Mouse (Mus musculus): ENCODE data around the gene Ubiad1. TPM values are rescaled to one million over a fixed set of nuclear protein-coding genes. Genes with fewer than 3 reads are reported as not detected.

Ubiad1 gene
- polyA plus RNA-seq, 1 experiment from 2014 or later, result 27.1 TPM

- H3K36me3 ChIP-seq (replicated peaks), result no peaks in the 10 kb centered on the region
- H3K27me3 ChIP-seq (ENCODE audit: poor library complexity, severe bottlenecking), result no peaks in the 10 kb centered on the region
- no peaks in the 10 kb centered on the region; the same call in 1 of the 2 replicates for H3K9me3 ChIP-seq
- no peak overlapping the region for H3K4me3 ChIP-seq
- WGBS, result 80% methylated on average over 21 of the region's 21 CpGs
- DNase-seq (ENCODE audit: extremely low spot score, low spot score), result no peak
- H3K27ac ChIP-seq, result peak overlapping the region; percentile 52; the same call in 1 of the 2 replicates
- H3K4me1 ChIP-seq, result peaks cover 40% of the 10 kb centered on the region
Observed at GRCm38 (mm10) chr4:148391714-148392310, 52.8 kb downstream of the Ubiad1 start.

- Histone ChIP-seq H3K36me3 (replicated peaks) (no peaks in the 10 kb centered on the region), H3K4me3 (no peak overlapping the region), H3K4me1 (peaks cover 62% of the 10 kb centered on the region), H3K27me3 (ENCODE audit: poor library complexity, severe bottlenecking) (no peaks in the 10 kb centered on the region), H3K27ac (no peak overlapping the region), H3K9me3 (no peaks in the 10 kb centered on the region; the same call in 1 of the 2 replicates)
- DNase-seq (ENCODE audit: extremely low spot score, low spot score), result no peak
- 84% methylated on average over 7 of the region's 7 CpGs for WGBS
Observed at GRCm38 (mm10) chr4:148389635-148390034, 54.9 kb downstream of the Ubiad1 start.

- WGBS, result 62% methylated on average over 6 of the region's 6 CpGs
- no peak overlapping the region for H3K27ac ChIP-seq
- H3K4me3 ChIP-seq, result no peak overlapping the region
- DNase-seq (ENCODE audit: extremely low spot score, low spot score), result no peak
- H3K4me1 ChIP-seq, result peaks cover 67% of the 10 kb centered on the region
- no peaks in the 10 kb centered on the region for H3K36me3 ChIP-seq (replicated peaks)
- no peaks in the 10 kb centered on the region; the same call in 1 of the 2 replicates for H3K9me3 ChIP-seq
- H3K27me3 ChIP-seq (ENCODE audit: poor library complexity, severe bottlenecking), result no peaks in the 10 kb centered on the region
Observed at GRCm38 (mm10) chr4:148389047-148389446, 55.5 kb downstream of the Ubiad1 start.

- Histone ChIP-seq H3K9me3 (peaks cover 9% of the 10 kb centered on the region; the same call in 1 of the 2 replicates), H3K4me1 (peaks cover 56% of the 10 kb centered on the region), H3K4me3 (peak overlapping the region; percentile 26; the same call in 1 of the 2 replicates), H3K27me3 (ENCODE audit: poor library complexity, severe bottlenecking) (no peaks in the 10 kb centered on the region), H3K36me3 (replicated peaks) (no peaks in the 10 kb centered on the region), H3K27ac (peak overlapping the region; percentile 88)
- no peak for DNase-seq (ENCODE audit: extremely low spot score, low spot score)
- 80% methylated on average over 7 of the region's 7 CpGs for WGBS
Observed at GRCm38 (mm10) chr4:148385269-148385668, 59.3 kb downstream of the Ubiad1 start.

Other genes starting within 250 kb of the Ubiad1 start
- 1.2 and 2.1 TPM in 2 replicates for gene Disp3, start 156.8 kb downstream of the Ubiad1 start, polyA plus RNA-seq (2016; fragmentation: Nextera tagmentation; extraction: Ambion mirVana)
- 23.3 and 27.0 TPM in 2 replicates for gene Mtor, start 3.8 kb upstream of the Ubiad1 start, polyA plus RNA-seq (2016; fragmentation: Nextera tagmentation; extraction: Ambion mirVana)
- gene Angptl7, start 55.7 kb upstream of the Ubiad1 start, polyA plus RNA-seq (2016; fragmentation: Nextera tagmentation; extraction: Ambion mirVana), result 0.18 and 0.29 TPM in 2 replicates
- 96.0 and 97.2 TPM in 2 replicates for gene Exosc10, start 113.7 kb upstream of the Ubiad1 start, polyA plus RNA-seq (2016; fragmentation: Nextera tagmentation; extraction: Ambion mirVana)
- 265 and 272 TPM in 2 replicates for gene Srm, start 146.7 kb upstream of the Ubiad1 start, polyA plus RNA-seq (2016; fragmentation: Nextera tagmentation; extraction: Ambion mirVana)
- gene Masp2, start 157.8 kb upstream of the Ubiad1 start, polyA plus RNA-seq (2016; fragmentation: Nextera tagmentation; extraction: Ambion mirVana), result 0.22 TPM in 1 of 2 replicates, not detected in the other
- gene Tardbp, start 182.2 kb upstream of the Ubiad1 start, polyA plus RNA-seq (2016; fragmentation: Nextera tagmentation; extraction: Ambion mirVana), result 495 and 519 TPM in 2 replicates
- not detected in 2 replicates for gene Gm572, start 198.5 kb upstream of the Ubiad1 start, polyA plus RNA-seq (2016; fragmentation: Nextera tagmentation; extraction: Ambion mirVana)

All from forebrain, embryonic 10.5 days (tissue).